Mouse (Mus musculus) small intestine, adult 2 months (tissue): ENCODE results near the gene Mrpl19. TPM values are rescaled to one million over a fixed set of nuclear protein-coding genes. Genes with fewer than 3 reads are reported as not detected.
A peak's percentile ranks its signal among the peaks of the same experiment; 100 is the strongest.

Experiments
- H3K27ac ChIP-seq: fragments of 200-500 bp; 2 replicates; pipeline ENCODE4 v1.5.1; 2012; ENCODE audit warnings: low read depth, low read length, control low read depth, inconsistent platforms; ENCODE audit not compliant: insufficient read depth
- H3K27me3 ChIP-seq: fragments of 200-500 bp; 2 replicates; pipeline ENCODE4 v1.6.1; 2012; ENCODE audit warnings: mild to moderate bottlenecking, moderate library complexity, low read length, inconsistent platforms; ENCODE audit not compliant: control insufficient read depth, insufficient read depth
- H3K36me3 ChIP-seq: fragments of 200-500 bp; 2 replicates; pipeline ENCODE4 v1.6.1; 2012; ENCODE audit warnings: mild to moderate bottlenecking, low read length, control low read depth, inconsistent platforms; ENCODE audit not compliant: control insufficient read depth, insufficient read depth
- H3K4me1 ChIP-seq: fragments of 200-500 bp; 2 replicates; pipeline ENCODE4 v1.6.1; 2012; ENCODE audit warnings: low read length, inconsistent platforms, mixed read lengths; ENCODE audit not compliant: control insufficient read depth, insufficient read depth, insufficient read length
- H3K4me3 ChIP-seq: fragments of 200-500 bp; 2 replicates; pipeline ENCODE4 v1.5.1; 2012; ENCODE audit warnings: low read depth, mild to moderate bottlenecking, control low read depth, inconsistent platforms, low read length, moderate library complexity
- CTCF ChIP-seq: fragments of 200-500 bp; IDR thresholded peaks from 2 replicates; pipeline ENCODE4 v1.5.1; 2012; ENCODE audit warnings: low read depth, mild to moderate bottlenecking, control low read depth, inconsistent platforms, low read length, moderate library complexity, mixed read lengths; ENCODE audit not compliant: insufficient replicate concordance, insufficient read length; ENCODE audit errors: extremely low read depth
- POLR2A ChIP-seq: fragments of 200-500 bp; IDR thresholded peaks from 2 replicates; pipeline ENCODE4 v1.6.1; 2012; ENCODE audit warnings: low read depth, mild to moderate bottlenecking, control low read depth, inconsistent platforms, low read length, moderate library complexity
- WGBS: fragments of 180-500 bp; shearing (Covaris S2); methylation state at CpG from one replicate; pipeline ENCODE4 v1.1.7; 2018; 5-methylcytosine and 5-hydroxymethylcytosine counted together
- polyA plus RNA-seq: library from polyadenylated mRNA; depleted of rRNA; stranded (reverse); fragments of >200 nt; gene quantifications from 2 replicates; pipeline ENCODE4 v1.2.3, GENCODE M21; 2012

The Mrpl19 gene
- polyA plus RNA-seq, 1 experiment: 1.5 TPM

- Histone ChIP-seq H3K27ac (no peak overlapping the region), H3K4me1 (no peaks in the 10 kb centered on the region), H3K4me3 (no peak overlapping the region), H3K27me3 (no peaks in the 10 kb centered on the region; the same call in 1 of the 2 replicates), H3K36me3 (peaks cover 42% of the 10 kb centered on the region)
- WGBS: 93% methylated on average over 8 of the region's 8 CpGs
- TF ChIP-seq CTCF: no peak
- no peak for TF ChIP-seq POLR2A
Measured at GRCm38 (mm10) chr6:81959866-81960265, 5.9 kb downstream of the Mrpl19 start.

- WGBS: 64% methylated on average over 11 of the region's 11 CpGs
- Histone ChIP-seq H3K4me1 (no peaks in the 10 kb centered on the region), H3K4me3 (no peak overlapping the region), H3K27me3 (no peaks in the 10 kb centered on the region; the same call in 1 of the 2 replicates), H3K36me3 (peaks cover 44% of the 10 kb centered on the region), H3K27ac (no peak overlapping the region)
- no peak for TF ChIP-seq CTCF
- no peak for TF ChIP-seq POLR2A
Measured at GRCm38 (mm10) chr6:81957992-81958391, 7.8 kb downstream of the Mrpl19 start.

DNA sequence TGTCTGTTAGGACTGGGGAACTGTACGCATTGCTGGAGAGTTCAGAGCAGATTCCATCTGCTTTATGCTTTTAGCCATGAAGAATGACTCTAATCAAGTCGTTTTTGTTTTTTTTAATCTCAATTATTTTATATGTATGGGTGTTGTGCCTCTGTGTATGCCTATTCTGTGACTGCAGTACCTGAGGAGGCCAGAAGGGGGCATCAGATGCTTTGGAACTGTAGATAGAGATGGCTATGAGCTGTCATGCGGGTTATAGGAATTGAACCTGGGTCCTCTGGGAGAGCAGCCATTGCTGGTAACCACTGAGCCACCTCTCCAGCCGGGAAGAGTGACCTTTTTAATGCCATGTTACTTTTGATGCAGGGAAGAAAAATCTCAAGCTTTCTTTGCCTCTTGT is 9.4 kb downstream of the Mrpl19 start:
- WGBS: 94% methylated on average over 4 of the region's 4 CpGs
- TF ChIP-seq CTCF: peak; percentile 37; the same call in 1 of the 2 replicates
- no peak for TF ChIP-seq POLR2A
- Histone ChIP-seq H3K27me3 (no peaks in the 10 kb centered on the region; the same call in 1 of the 2 replicates), H3K4me3 (no peak overlapping the region), H3K4me1 (no peaks in the 10 kb centered on the region), H3K27ac (no peak overlapping the region), H3K36me3 (peaks cover 41% of the 10 kb centered on the region)

- Histone ChIP-seq H3K27ac (no peak overlapping the region), H3K4me3 (no peak overlapping the region), H3K36me3 (peaks cover 36% of the 10 kb centered on the region), H3K27me3 (no peaks in the 10 kb centered on the region; the same call in 1 of the 2 replicates), H3K4me1 (no peaks in the 10 kb centered on the region)
- 84% methylated on average over 5 of the region's 5 CpGs for WGBS
- TF ChIP-seq POLR2A: no peak
- TF ChIP-seq CTCF: no peak
Measured at GRCm38 (mm10) chr6:81955133-81955532, 10.6 kb downstream of the Mrpl19 start.

GRCm38 (mm10) chr6:81946906-81947305 is 18.9 kb downstream of the Mrpl19 start:
- no peaks in the 10 kb centered on the region for H3K27me3 ChIP-seq
- no peak overlapping the region for H3K27ac ChIP-seq
- 95% methylated on average over 6 of the region's 6 CpGs for WGBS
- no peak for TF ChIP-seq CTCF
- no peak for TF ChIP-seq POLR2A
- peaks cover 26% of the 10 kb centered on the region for H3K36me3 ChIP-seq
- no peaks in the 10 kb centered on the region for H3K4me1 ChIP-seq
- no peak overlapping the region for H3K4me3 ChIP-seq

DNA sequence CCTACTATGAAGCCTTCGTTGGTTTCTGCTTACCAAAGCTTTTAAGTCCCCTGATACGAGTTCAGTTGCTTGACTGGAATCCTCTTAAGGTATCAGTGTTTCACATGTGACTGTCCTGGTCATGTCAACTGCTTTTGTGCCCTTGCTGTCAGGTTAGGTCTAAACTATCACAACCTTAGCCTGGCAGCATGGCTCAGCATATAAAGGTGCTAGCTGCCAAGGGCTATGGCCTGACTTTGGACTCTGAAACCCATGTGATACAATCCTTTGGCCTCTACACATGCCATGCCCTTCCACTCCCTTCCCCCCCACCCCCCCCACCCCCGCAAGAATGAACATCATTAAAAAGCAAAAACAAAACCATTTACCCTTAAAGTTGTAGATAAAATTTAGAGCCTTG is 21.3 kb downstream of the Mrpl19 start:
- WGBS: 82% methylated on average over 3 of the region's 3 CpGs
- Histone ChIP-seq H3K36me3 (peaks cover 30% of the 10 kb centered on the region), H3K4me3 (no peak overlapping the region), H3K27ac (no peak overlapping the region), H3K4me1 (no peaks in the 10 kb centered on the region), H3K27me3 (no peaks in the 10 kb centered on the region)
- TF ChIP-seq CTCF: no peak
- TF ChIP-seq POLR2A: no peak

- H3K4me3 ChIP-seq: no peak overlapping the region
- H3K27ac ChIP-seq: no peak overlapping the region
- TF ChIP-seq POLR2A (no peak), CTCF (no peak)
- WGBS: 92% methylated on average over 2 of the region's 2 CpGs
- no peaks in the 10 kb centered on the region for H3K27me3 ChIP-seq
- peaks cover 28% of the 10 kb centered on the region for H3K36me3 ChIP-seq
- H3K4me1 ChIP-seq: no peaks in the 10 kb centered on the region
Measured at GRCm38 (mm10) chr6:81943281-81943680, 22.5 kb downstream of the Mrpl19 start.
